Mouse (Mus musculus): ENCODE measurements around the gene Prss58.
A peak's percentile ranks its signal among the peaks of the same experiment; 100 is the strongest.

The Prss58 gene

DNA sequence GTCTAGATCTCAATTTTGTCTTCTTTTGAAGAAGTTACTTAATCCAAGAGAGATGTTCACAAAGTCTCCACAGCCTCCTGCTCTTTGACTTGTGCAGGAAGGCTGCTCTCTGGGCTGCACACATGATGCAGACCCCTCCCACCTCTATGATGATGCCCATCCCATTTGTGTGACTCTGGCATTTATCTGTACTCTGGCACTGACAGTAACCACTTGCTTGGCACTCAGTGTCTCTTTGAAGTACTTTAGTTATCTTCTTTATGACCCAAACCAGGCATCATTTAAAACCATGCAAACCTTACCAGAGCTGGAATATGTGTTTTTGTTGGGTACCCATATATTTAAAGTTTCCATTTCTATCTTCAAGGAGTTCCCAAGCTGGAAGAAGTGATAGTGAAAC is at the start of gene Prss58:
Prss58 (minus strand) TSS at position 101 of the 400 bp plus-strand sequence.
- no peak for DNase-seq (ENCODE audit: low read depth, low spot score)

GRCm38 (mm10) chr6:40940457-40940856 is 40.3 kb upstream of the Prss58 start, which contains the start of gene 1700074P13Rik:
Gene 1700074P13Rik, minus strand, starts transcription at chr6:40940557.
- DNase-seq (ENCODE audit: low read depth, low spot score): no peak

GRCm38 (mm10) chr6:40919954-40920353 is 19.8 kb upstream of the Prss58 start:
- DNase-seq (ENCODE audit: low read depth, low spot score): no peak

DNA sequence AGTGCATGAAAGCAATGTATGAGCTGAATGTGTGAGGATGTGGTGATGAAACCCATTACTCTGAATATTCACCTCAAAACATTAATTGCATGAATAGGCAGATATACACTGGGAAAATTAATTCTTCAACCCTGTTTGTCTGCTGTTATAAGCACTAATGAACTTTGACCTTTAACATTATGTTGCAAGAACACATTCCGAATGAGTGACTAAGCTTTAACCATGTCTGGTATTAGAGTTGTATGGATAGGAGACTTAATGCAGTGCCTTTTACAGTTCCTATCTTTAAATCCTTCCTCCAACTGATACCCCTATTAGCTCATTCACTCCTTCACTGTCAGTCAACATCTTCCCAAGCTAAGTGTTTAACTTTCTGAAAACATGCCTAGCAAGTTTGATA is 5.5 kb downstream of the Prss58 start:
- peak; percentile 58 for DNase-seq (ENCODE audit: low read depth, low spot score)

GRCm38 (mm10) chr6:40893577-40893976 is 6.6 kb downstream of the Prss58 start:
- DNase-seq (ENCODE audit: low read depth, low spot score): peak; percentile 76

GRCm38 (mm10) chr6:40891754-40892153 is 8.4 kb downstream of the Prss58 start:
- DNase-seq (ENCODE audit: low read depth, low spot score): no peak

DNA sequence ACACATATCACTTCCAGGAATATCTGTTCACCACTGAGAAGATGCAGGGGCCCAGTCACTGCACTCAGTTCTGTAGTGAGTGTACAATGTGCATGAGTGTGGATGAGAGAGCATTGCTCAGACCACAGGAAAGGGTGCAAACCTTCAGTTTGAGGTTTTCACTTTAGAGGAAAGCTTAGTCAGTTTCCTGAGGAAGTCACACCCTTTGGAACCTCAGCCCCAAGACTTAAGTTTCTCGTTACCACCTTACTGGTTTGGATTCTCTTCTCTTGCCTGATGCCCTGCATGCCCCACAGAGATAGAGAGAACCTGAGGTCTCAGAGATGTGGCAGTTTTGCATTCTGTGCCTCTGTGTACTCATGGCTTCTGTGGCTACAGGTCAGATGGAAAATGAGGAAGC is 9.2 kb downstream of the Prss58 start:
- no peak for DNase-seq (ENCODE audit: low read depth, low spot score)

DNA sequence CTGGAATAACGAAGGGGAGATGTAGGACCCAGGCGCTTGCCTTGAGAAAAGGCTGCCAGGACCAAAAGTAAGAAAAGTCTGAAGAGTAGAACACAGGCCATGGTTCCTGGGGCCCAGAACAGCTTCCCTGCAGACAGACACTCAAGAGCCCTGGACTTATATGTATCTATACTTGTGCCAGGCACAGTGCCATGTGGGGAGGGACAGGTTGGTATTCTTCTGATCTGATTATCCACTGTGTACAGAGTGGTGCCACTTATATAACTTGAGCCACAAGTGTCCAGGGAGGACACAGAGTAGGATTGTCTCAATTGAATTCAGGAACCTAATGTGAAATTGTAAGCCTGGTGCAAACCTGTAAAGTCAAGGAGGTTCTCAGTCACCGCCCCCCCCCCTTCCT is 12.8 kb downstream of the Prss58 start, which contains the start of gene Moxd2:
Moxd2 (minus strand) TSS at position 101 of the 400 bp plus-strand sequence.
- no peak for DNase-seq (ENCODE audit: low read depth, low spot score)

DNA sequence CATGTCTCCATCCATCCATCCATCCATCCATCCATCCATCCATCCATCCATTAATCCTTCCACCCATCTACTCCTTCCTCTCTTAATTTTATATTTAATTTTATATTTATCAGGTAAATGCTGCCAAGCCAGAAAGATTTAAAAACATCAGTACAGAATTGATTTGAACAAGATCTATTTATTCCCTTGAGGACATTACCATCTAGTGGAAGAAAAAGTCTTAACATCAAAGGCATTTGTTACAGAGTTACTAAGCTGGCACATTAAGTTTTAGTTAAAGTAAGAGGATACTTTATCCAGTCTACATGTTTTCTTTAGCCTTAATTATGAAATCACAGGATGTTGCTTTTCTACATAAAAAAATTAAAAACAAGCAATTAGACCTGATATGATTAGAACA is 54.9 kb downstream of the Prss58 start:
- peak; percentile 9 for DNase-seq (ENCODE audit: low read depth, low spot score)

Data from 3T3-L1 (cell line).